Mouse (Mus musculus) kidney, adult 2 months (tissue): ENCODE measurements at regions not wholly inside any gene's neighbourhood (a gene's known extent, or its start where the extent isn't known, plus 50 kb on each side); places are given as distances from the start of the nearest gene placed in this dataset.

ENCODE experiments used
- DNase-seq: peaks from one replicate; pipeline ENCODE4 v3.0.0; 2021
- H3K27ac ChIP-seq: fragments of 200-500 bp; 2 replicates; pipeline ENCODE4 v1.5.1; 2012; ENCODE audit warnings: low read depth, low read length, control low read depth, inconsistent platforms; ENCODE audit not compliant: insufficient read depth
- H3K27me3 ChIP-seq: fragments of 200-500 bp; replicated peaks from 2 replicates; pipeline ENCODE4 v1.6.1; 2012; ENCODE audit warnings: mild to moderate bottlenecking, moderate library complexity, low read length, inconsistent platforms; ENCODE audit not compliant: control insufficient read depth, insufficient read depth
- H3K36me3 ChIP-seq: fragments of 200-500 bp; 2 replicates; pipeline ENCODE4 v1.6.1; 2012; ENCODE audit warnings: mild to moderate bottlenecking, moderate library complexity, low read length, inconsistent platforms; ENCODE audit not compliant: control insufficient read depth, insufficient read depth
- H3K4me1 ChIP-seq: fragments of 200-500 bp; 2 replicates; pipeline ENCODE4 v1.6.1; 2011; ENCODE audit warnings: low read length; ENCODE audit not compliant: control insufficient read depth, insufficient read depth
- H3K4me3 ChIP-seq: fragments of 200-500 bp; 2 replicates; pipeline ENCODE4 v1.5.1; 2011; ENCODE audit warnings: mild to moderate bottlenecking, low read depth, low read length, control low read depth; ENCODE audit not compliant: insufficient read depth
- CTCF ChIP-seq: fragments of 200-500 bp; conservative IDR thresholded peaks from 2 replicates; pipeline ENCODE4 v1.5.1; 2011; ENCODE audit warnings: low read depth, mild to moderate bottlenecking, control low read depth, low read length, moderate library complexity, mixed read lengths; ENCODE audit not compliant: insufficient read depth, insufficient read length
- POLR2A ChIP-seq: fragments of 200-500 bp; IDR thresholded peaks from one replicate; pipeline ENCODE4 v1.6.1; 2011; ENCODE audit warnings: low read depth, low read length, control low read depth
- WGBS: fragments of 180-500 bp; shearing (Covaris S2); methylation state at CpG from one replicate; pipeline ENCODE4 v1.1.7; 2018; 5-methylcytosine and 5-hydroxymethylcytosine counted together

GRCm38 (mm10) chr15:59188371-59188770 is 299.3 kb downstream of the Gm49356 start:
- Histone ChIP-seq H3K4me3 (no peak overlapping the region), H3K4me1 (no peaks in the 10 kb centered on the region; the same call in 1 of the 2 replicates), H3K27me3 (no peaks in the 10 kb centered on the region), H3K27ac (no peak overlapping the region), H3K36me3 (no peaks in the 10 kb centered on the region)
- WGBS: 65% methylated on average over 4 of the region's 4 CpGs
- no peak for TF ChIP-seq CTCF
- no peak for TF ChIP-seq POLR2A
- DNase-seq: peak; percentile 85

GRCm38 (mm10) chr15:59190511-59190910 is 301.4 kb downstream of the Gm49356 start:
- Histone ChIP-seq H3K4me3 (no peak overlapping the region), H3K36me3 (no peaks in the 10 kb centered on the region), H3K27ac (no peak overlapping the region), H3K4me1 (peaks cover 3% of the 10 kb centered on the region; the same call in 1 of the 2 replicates), H3K27me3 (no peaks in the 10 kb centered on the region)
- 72% methylated on average over 5 of the region's 5 CpGs for WGBS
- TF ChIP-seq CTCF (no peak), POLR2A (no peak)
- DNase-seq: peak; percentile 37

- WGBS: 46% methylated on average over 10 of the region's 10 CpGs
- peak; percentile 83 for DNase-seq
- H3K27ac ChIP-seq: no peak overlapping the region
These were observed 305.3 kb downstream of the Gm49356 start for GRCm38 (mm10) chr15:59194421-59194820.

GRCm38 (mm10) chr15:59196351-59196750 is 307.3 kb downstream of the Gm49356 start:
- peaks cover 18% of the 10 kb centered on the region for H3K4me1 ChIP-seq
- no peak overlapping the region for H3K27ac ChIP-seq
- no peak for DNase-seq
- no peak for TF ChIP-seq POLR2A
- TF ChIP-seq CTCF: no peak
- no peak overlapping the region for H3K4me3 ChIP-seq
- no peaks in the 10 kb centered on the region for H3K27me3 ChIP-seq
- WGBS: 84% methylated on average over 5 of the region's 5 CpGs
- no peaks in the 10 kb centered on the region for H3K36me3 ChIP-seq

More at GRCm38 (mm10) chr15:59194421-59194820, 305.3 kb downstream of the Gm49356 start:
- no peaks in the 10 kb centered on the region for H3K27me3 ChIP-seq
- H3K4me3 ChIP-seq: no peak overlapping the region
- no peak for TF ChIP-seq CTCF
- TF ChIP-seq POLR2A: no peak
- peaks cover 18% of the 10 kb centered on the region for H3K4me1 ChIP-seq
- H3K36me3 ChIP-seq: no peaks in the 10 kb centered on the region

GRCm38 (mm10) chr15:59197455-59198391 is 308.6 kb downstream of the Gm49356 start:
- peak; percentile 95 for DNase-seq
- 6% methylated on average over 7 of the region's 7 CpGs for WGBS
- peaks cover 18% of the 10 kb centered on the region for H3K4me1 ChIP-seq
- peak overlapping the region; percentile 92 for H3K27ac ChIP-seq
- no peaks in the 10 kb centered on the region for H3K27me3 ChIP-seq
- H3K36me3 ChIP-seq: no peaks in the 10 kb centered on the region
- TF ChIP-seq CTCF (no peak), POLR2A (no peak)
- no peak overlapping the region for H3K4me3 ChIP-seq

GRCm38 (mm10) chr15:59201386-59201785 is 312.3 kb downstream of the Gm49356 start:
- H3K4me3 ChIP-seq: no peak overlapping the region
- H3K4me1 ChIP-seq: peaks cover 17% of the 10 kb centered on the region
- peak; percentile 59 for DNase-seq
- no peak for TF ChIP-seq POLR2A
- TF ChIP-seq CTCF: no peak
- no peak overlapping the region for H3K27ac ChIP-seq
- no peaks in the 10 kb centered on the region for H3K27me3 ChIP-seq
- H3K36me3 ChIP-seq: no peaks in the 10 kb centered on the region
- 52% methylated on average over 7 of the region's 7 CpGs for WGBS
